Mouse (Mus musculus) small intestine, adult 2 months (tissue): Measurements from ENCODE around the gene Mycbp. TPM values are rescaled to one million over a fixed set of nuclear protein-coding genes. Genes with fewer than 3 reads are reported as not detected.
A peak's percentile ranks its signal among the peaks of the same experiment; 100 is the strongest.
"Not testable (repeated sequence)": the region's sequence is repeated elsewhere in the genome, so short reads cannot be mapped to it uniquely, and the experiment has no call there.

Experiments
- H3K27ac ChIP-seq: fragments of 200-500 bp; 2 replicates; pipeline ENCODE4 v1.5.1; 2012; ENCODE audit warnings: low read depth, low read length, control low read depth, inconsistent platforms; ENCODE audit not compliant: insufficient read depth
- H3K27me3 ChIP-seq: fragments of 200-500 bp; 2 replicates; pipeline ENCODE4 v1.6.1; 2012; ENCODE audit warnings: mild to moderate bottlenecking, moderate library complexity, low read length, inconsistent platforms; ENCODE audit not compliant: control insufficient read depth, insufficient read depth
- H3K36me3 ChIP-seq: fragments of 200-500 bp; 2 replicates; pipeline ENCODE4 v1.6.1; 2012; ENCODE audit warnings: mild to moderate bottlenecking, low read length, control low read depth, inconsistent platforms; ENCODE audit not compliant: control insufficient read depth, insufficient read depth
- H3K4me1 ChIP-seq: fragments of 200-500 bp; 2 replicates; pipeline ENCODE4 v1.6.1; 2012; ENCODE audit warnings: low read length, inconsistent platforms, mixed read lengths; ENCODE audit not compliant: control insufficient read depth, insufficient read depth, insufficient read length
- H3K4me3 ChIP-seq: fragments of 200-500 bp; 2 replicates; pipeline ENCODE4 v1.5.1; 2012; ENCODE audit warnings: low read depth, mild to moderate bottlenecking, control low read depth, inconsistent platforms, low read length, moderate library complexity
- CTCF ChIP-seq: fragments of 200-500 bp; IDR thresholded peaks from 2 replicates; pipeline ENCODE4 v1.5.1; 2012; ENCODE audit warnings: low read depth, mild to moderate bottlenecking, control low read depth, inconsistent platforms, low read length, moderate library complexity, mixed read lengths; ENCODE audit not compliant: insufficient replicate concordance, insufficient read length; ENCODE audit errors: extremely low read depth
- POLR2A ChIP-seq: fragments of 200-500 bp; IDR thresholded peaks from 2 replicates; pipeline ENCODE4 v1.6.1; 2012; ENCODE audit warnings: low read depth, mild to moderate bottlenecking, control low read depth, inconsistent platforms, low read length, moderate library complexity
- WGBS: fragments of 180-500 bp; shearing (Covaris S2); methylation state at CpG from one replicate; pipeline ENCODE4 v1.1.7; 2018; 5-methylcytosine and 5-hydroxymethylcytosine counted together
- polyA plus RNA-seq: library from polyadenylated mRNA; depleted of rRNA; stranded (reverse); fragments of >200 nt; gene quantifications from 2 replicates; pipeline ENCODE4 v1.2.3, GENCODE M21; 2012

Mycbp gene
- polyA plus RNA-seq, 1 experiment: 8.0 TPM

DNA sequence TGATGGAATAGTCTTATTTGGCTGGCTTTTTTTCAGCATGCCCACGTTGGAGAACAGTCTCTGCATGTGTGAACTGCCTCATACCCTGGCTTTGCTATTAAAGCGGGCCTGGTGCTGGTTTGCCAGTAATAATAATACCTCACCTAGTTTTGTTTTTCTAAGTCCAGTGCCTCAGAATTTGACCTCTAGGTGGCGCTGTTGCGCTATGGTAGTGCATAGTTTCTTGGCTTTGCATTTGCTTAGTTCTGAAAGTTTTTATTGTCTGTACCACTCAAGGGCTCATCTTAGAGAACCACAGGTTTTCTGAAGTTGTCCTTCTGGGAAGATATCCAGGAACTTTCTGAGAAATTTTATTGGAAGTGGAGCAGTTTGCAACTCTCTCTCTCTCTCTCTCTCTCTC lies 35.2 kb downstream of the Mycbp start:
- TF ChIP-seq POLR2A: no peak
- TF ChIP-seq CTCF: peak; percentile 36; the same call in 1 of the 2 replicates
- no peaks in the 10 kb centered on the region for H3K27me3 ChIP-seq
- H3K36me3 ChIP-seq: peaks cover 16% of the 10 kb centered on the region
- WGBS: 4% methylated on average over 4 of the region's 4 CpGs
- H3K27ac ChIP-seq: no peak overlapping the region
- no peaks in the 10 kb centered on the region for H3K4me1 ChIP-seq
- H3K4me3 ChIP-seq: no peak overlapping the region

DNA sequence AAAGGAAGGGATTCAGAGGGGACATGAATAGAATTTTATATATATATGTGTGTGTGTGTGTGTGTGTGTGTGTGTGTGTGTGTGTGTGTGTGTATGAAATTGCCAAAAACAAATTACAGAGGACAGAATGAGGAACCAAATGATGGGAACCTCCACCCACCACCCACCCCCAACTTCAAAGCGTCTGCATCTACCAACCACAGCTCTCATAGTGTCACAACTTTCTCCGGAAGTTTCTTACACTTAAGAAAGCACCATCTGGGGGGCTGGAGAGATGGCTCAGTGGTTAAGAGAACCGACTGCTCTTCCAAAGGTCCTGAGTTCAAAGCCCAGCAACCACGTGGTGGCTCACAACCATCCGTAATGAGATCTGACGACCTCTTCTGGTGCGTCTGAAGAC lies 36.2 kb downstream of the Mycbp start:
- H3K27me3 ChIP-seq, H3K27ac ChIP-seq, H3K36me3 ChIP-seq, H3K4me1 ChIP-seq, H3K4me3 ChIP-seq: not testable (repeated sequence)
- WGBS: 62% methylated on average over 7 of the region's 7 CpGs

DNA sequence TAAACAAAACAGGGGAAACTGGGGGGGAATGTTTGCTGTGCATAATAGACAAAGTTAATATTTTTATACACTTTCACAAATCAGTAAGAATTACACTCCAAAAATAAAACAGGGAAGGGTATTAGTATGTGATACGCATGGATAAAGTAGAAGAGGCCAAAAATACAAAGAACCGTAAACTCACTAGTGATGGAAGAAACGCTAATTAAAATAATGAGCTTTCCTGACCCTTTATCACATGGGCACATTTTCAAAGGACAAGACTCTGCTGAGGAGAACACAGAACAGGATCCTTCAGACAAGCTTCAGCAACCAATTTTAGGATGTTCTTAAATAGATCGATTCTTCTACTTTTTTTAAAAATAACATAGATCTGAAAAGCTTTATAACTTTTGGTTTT lies 42.1 kb downstream of the Mycbp start:
- 81% methylated on average over 4 of the region's 4 CpGs for WGBS
- H3K27me3 ChIP-seq: no peaks in the 10 kb centered on the region
- no peak overlapping the region for H3K27ac ChIP-seq
- peaks cover 2% of the 10 kb centered on the region; the same call in 1 of the 2 replicates for H3K4me1 ChIP-seq
- no peak for TF ChIP-seq POLR2A
- no peak for TF ChIP-seq CTCF
- H3K36me3 ChIP-seq: no peaks in the 10 kb centered on the region
- no peak overlapping the region for H3K4me3 ChIP-seq

DNA sequence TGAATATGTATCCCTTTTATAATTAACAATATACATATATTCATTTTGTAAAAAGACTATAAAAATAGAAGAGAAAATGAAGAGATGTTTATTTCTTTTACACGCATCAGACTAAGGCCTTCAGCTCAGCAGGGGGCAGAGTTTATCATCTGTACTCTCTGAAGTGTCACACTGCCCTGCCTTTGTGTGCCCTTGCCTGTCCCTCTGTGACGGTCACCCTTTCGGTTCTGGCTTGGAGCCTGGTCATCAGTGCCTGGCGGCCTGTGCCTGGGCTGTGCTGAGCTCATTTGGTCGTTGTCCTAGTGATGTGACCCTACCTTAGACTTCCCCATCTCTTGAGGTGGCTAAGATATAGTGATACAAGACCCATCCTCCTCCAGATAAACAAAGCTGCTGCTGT lies 42.5 kb downstream of the Mycbp start:
- Histone ChIP-seq H3K4me1 (peaks cover 2% of the 10 kb centered on the region; the same call in 1 of the 2 replicates), H3K36me3 (no peaks in the 10 kb centered on the region), H3K4me3 (no peak overlapping the region), H3K27ac (no peak overlapping the region), H3K27me3 (no peaks in the 10 kb centered on the region)
- TF ChIP-seq CTCF (no peak), POLR2A (no peak)
- WGBS: 63% methylated on average over 5 of the region's 5 CpGs

DNA sequence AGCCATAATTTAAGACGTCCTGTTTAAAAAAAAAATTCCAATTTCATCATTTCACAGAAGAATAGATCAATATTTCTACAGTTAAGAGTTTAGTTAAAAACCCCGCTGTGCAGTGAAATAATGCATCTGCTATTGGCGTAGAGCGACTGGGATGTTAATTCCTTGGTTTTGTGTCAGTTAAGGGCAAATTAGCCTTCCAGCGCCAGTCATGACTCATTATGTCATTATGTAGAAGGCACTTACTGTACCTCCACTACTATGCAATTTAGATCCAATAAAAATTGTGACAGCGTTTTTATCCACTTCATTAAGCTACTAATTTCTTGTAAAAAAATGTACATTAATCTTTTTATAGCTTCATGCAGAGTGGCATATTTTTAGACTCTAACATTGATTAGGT lies 44.3 kb downstream of the Mycbp start:
- 62% methylated on average over 6 of the region's 6 CpGs for WGBS
- Histone ChIP-seq H3K36me3 (no peaks in the 10 kb centered on the region), H3K4me3 (no peak overlapping the region), H3K4me1 (peaks cover 2% of the 10 kb centered on the region; the same call in 1 of the 2 replicates), H3K27me3 (no peaks in the 10 kb centered on the region), H3K27ac (no peak overlapping the region)
- no peak for TF ChIP-seq POLR2A
- no peak for TF ChIP-seq CTCF

DNA sequence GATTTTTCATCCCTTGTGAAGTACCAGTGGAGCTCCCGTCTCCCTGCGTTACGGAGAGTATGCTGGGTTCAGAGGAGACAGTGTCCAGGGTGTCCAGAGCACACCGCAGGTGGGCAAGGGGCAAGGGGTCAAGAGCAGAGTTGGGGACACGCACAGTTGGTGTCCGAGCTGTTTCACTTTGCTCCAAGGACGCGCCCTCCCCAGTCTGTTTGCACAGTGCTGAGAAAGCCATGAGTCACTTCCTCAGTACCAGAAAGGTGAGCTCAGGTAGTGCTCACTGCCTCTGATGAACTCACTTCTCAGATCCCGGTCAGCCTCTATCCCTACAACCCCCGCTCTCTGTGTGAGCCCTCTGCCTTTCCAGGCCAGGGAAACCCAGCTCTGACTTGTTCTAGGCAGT lies 45.0 kb downstream of the Mycbp start:
- Histone ChIP-seq H3K4me1 (peaks cover 2% of the 10 kb centered on the region; the same call in 1 of the 2 replicates), H3K27me3 (no peaks in the 10 kb centered on the region), H3K36me3 (no peaks in the 10 kb centered on the region), H3K27ac (no peak overlapping the region), H3K4me3 (peak overlapping the region; percentile 15; the same call in 1 of the 2 replicates)
- WGBS: 34% methylated on average over 10 of the region's 10 CpGs
- no peak for TF ChIP-seq POLR2A
- TF ChIP-seq CTCF: no peak

DNA sequence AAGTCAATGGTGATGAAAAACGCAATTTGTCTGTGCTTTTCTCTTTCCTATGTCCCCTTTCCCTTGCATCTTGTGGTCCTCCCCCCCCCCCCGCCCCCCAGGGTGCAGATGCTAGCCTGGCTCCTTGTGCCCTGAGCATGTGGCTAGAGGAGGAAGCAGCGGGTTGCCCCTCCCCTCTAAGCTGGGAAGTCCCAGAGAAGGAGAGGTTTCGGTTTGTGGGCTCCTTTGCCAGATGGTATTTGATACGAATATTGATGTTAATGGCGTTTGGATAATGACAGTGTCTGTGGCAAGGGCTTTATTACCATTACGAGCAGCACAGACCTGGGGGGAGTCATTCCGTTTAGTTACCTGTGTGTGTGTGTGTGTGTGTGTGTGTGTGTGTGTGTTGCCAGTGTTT lies 47.4 kb downstream of the Mycbp start:
- H3K4me1 ChIP-seq: peaks cover 2% of the 10 kb centered on the region; the same call in 1 of the 2 replicates
- 20% methylated on average over 8 of the region's 8 CpGs for WGBS

More for the DNA sequence above, 47.4 kb downstream of the Mycbp start:
- no peak overlapping the region for H3K27ac ChIP-seq
- H3K4me3 ChIP-seq: no peak overlapping the region
- TF ChIP-seq CTCF (no peak), POLR2A (no peak)
- no peaks in the 10 kb centered on the region for H3K27me3 ChIP-seq
- H3K36me3 ChIP-seq: no peaks in the 10 kb centered on the region
